Mouse (Mus musculus) limb, embryonic 11.5 days (tissue): ENCODE results near the gene Bad. TPM values are rescaled to one million over a fixed set of nuclear protein-coding genes. Genes with fewer than 3 reads are reported as not detected.
"Not testable (repeated sequence)": the region's sequence is repeated elsewhere in the genome, so short reads cannot be mapped to it uniquely, and the experiment has no call there.

Experiments used
- ATAC-seq: fragments of 200-750 bp; cut with Nextera tagmentation; 2 replicates; pipeline ENCODE4 v1.8.0; 2017; ENCODE audit warnings: low read depth; ENCODE audit not compliant: insufficient number of reproducible peaks, low FRiP score, low TSS enrichment
- DNase-seq: peaks from one replicate; pipeline ENCODE4 v3.0.0-alpha.2; 2015; ENCODE audit warnings: low spot score
- H3K27ac ChIP-seq: fragments of 300-500 bp; sonication (generic); replicated peaks from 2 replicates; pipeline ENCODE4 v1.5.1; 2014; ENCODE audit warnings: low read depth, mild to moderate bottlenecking, low read length
- H3K27me3 ChIP-seq: fragments of 300-500 bp; sonication (generic); 2 replicates; pipeline ENCODE4 v1.6.1; 2014; ENCODE audit warnings: mild to moderate bottlenecking, low read length, mixed read lengths; ENCODE audit not compliant: control insufficient read depth, insufficient read depth
- H3K36me3 ChIP-seq: fragments of 300-500 bp; sonication (generic); 2 replicates; pipeline ENCODE4 v1.6.1; 2014; ENCODE audit warnings: mild to moderate bottlenecking, low read length, moderate library complexity, mixed read lengths; ENCODE audit not compliant: control insufficient read depth, insufficient read depth
- H3K4me1 ChIP-seq: fragments of 300-500 bp; sonication (generic); 2 replicates; pipeline ENCODE4 v1.6.1; 2014; ENCODE audit warnings: low read length, mixed read lengths; ENCODE audit not compliant: control insufficient read depth, insufficient read depth
- H3K4me2 ChIP-seq: fragments of 300-500 bp; sonication (generic); 2 replicates; pipeline ENCODE4 v1.6.1; 2014; ENCODE audit warnings: low read depth, mild to moderate bottlenecking, moderate library complexity; ENCODE audit not compliant: severe bottlenecking
- H3K4me3 ChIP-seq: fragments of 300-500 bp; sonication (generic); 2 replicates; pipeline ENCODE4 v1.5.1; 2014; ENCODE audit warnings: low read depth, low read length
- H3K9ac ChIP-seq: fragments of 300-500 bp; sonication (generic); 2 replicates; pipeline ENCODE4 v1.6.1; 2014; ENCODE audit warnings: mild to moderate bottlenecking, low read length
- H3K9me3 ChIP-seq: fragments of 300-500 bp; sonication (generic); 2 replicates; pipeline ENCODE4 v1.6.1; 2016; ENCODE audit warnings: low read length; ENCODE audit not compliant: control insufficient read depth
- WGBS: fragments of 180-500 bp; shearing (Covaris S2); extraction: QIAGEN DNeasy Blood & Tissue Kit; methylation state at CpG from one replicate; pipeline ENCODE4 v1.1.7; 2014; 5-methylcytosine and 5-hydroxymethylcytosine counted together
- polyA plus RNA-seq: library from polyadenylated mRNA; unstranded; fragments of >200 nt; fragmentation: Nextera tagmentation; extraction: Ambion mirVana; gene quantifications from 2 replicates; pipeline ENCODE4 v1.2.1, GENCODE M21; 2014

Bad gene
- polyA plus RNA-seq, 1 experiment from 2014 or later, result 51.7 TPM

- 88% methylated on average over 11 of the region's 11 CpGs for WGBS
- Histone ChIP-seq H3K27me3 (no peaks in the 10 kb centered on the region), H3K27ac (no peak overlapping the region), H3K9ac (no peak overlapping the region), H3K36me3 (peaks cover 3% of the 10 kb centered on the region; the same call in 1 of the 2 replicates), H3K4me1 (peaks cover 7% of the 10 kb centered on the region; the same call in 1 of the 2 replicates), H3K4me3 (no peak overlapping the region), H3K4me2 (no peak overlapping the region), H3K9me3 (no peaks in the 10 kb centered on the region)
- DNase-seq, result no peak
- no peak for ATAC-seq
Observed at GRCm38 (mm10) chr19:6905498-6906159, 36.0 kb upstream of the Bad start.

GRCm38 (mm10) chr19:6906199-6906598 lies 35.5 kb upstream of the Bad start:
- H3K4me1 ChIP-seq, result peaks cover 11% of the 10 kb centered on the region; the same call in 1 of the 2 replicates
- H3K4me3 ChIP-seq, result no peak overlapping the region
- H3K9ac ChIP-seq, result no peak overlapping the region
- DNase-seq (no peak), ATAC-seq (no peak)
- H3K9me3 ChIP-seq, result no peaks in the 10 kb centered on the region
- no peaks in the 10 kb centered on the region for H3K27me3 ChIP-seq
- 93% methylated on average over 3 of the region's 3 CpGs for WGBS
- no peak overlapping the region for H3K4me2 ChIP-seq
- no peak overlapping the region for H3K27ac ChIP-seq
- peaks cover 3% of the 10 kb centered on the region; the same call in 1 of the 2 replicates for H3K36me3 ChIP-seq

GRCm38 (mm10) chr19:6907094-6907493 lies 34.6 kb upstream of the Bad start:
- H3K4me1 ChIP-seq, result peaks cover 13% of the 10 kb centered on the region; the same call in 1 of the 2 replicates
- ATAC-seq, result no peak
- H3K4me3 ChIP-seq, result no peak overlapping the region
- DNase-seq, result no peak
- H3K9me3 ChIP-seq, result no peaks in the 10 kb centered on the region
- no peak overlapping the region for H3K27ac ChIP-seq
- no peaks in the 10 kb centered on the region for H3K27me3 ChIP-seq
- WGBS, result 85% methylated on average over 8 of the region's 8 CpGs
- no peak overlapping the region for H3K4me2 ChIP-seq
- H3K9ac ChIP-seq, result no peak overlapping the region
- H3K36me3 ChIP-seq, result peaks cover 11% of the 10 kb centered on the region; the same call in 1 of the 2 replicates

- H3K4me3 ChIP-seq, result no peak overlapping the region
- no peak for DNase-seq
- peaks cover 13% of the 10 kb centered on the region; the same call in 1 of the 2 replicates for H3K4me1 ChIP-seq
- no peaks in the 10 kb centered on the region for H3K9me3 ChIP-seq
- no peaks in the 10 kb centered on the region for H3K27me3 ChIP-seq
- WGBS, result 87% methylated on average over 7 of the region's 7 CpGs
- no peak overlapping the region; the same call in 1 of the 2 replicates for H3K4me2 ChIP-seq
- no peak overlapping the region for H3K9ac ChIP-seq
- no peak for ATAC-seq
- peaks cover 13% of the 10 kb centered on the region for H3K36me3 ChIP-seq
- H3K27ac ChIP-seq, result no peak overlapping the region
Observed at GRCm38 (mm10) chr19:6907811-6908540, 33.7 kb upstream of the Bad start.

GRCm38 (mm10) chr19:6909021-6909420 lies 32.6 kb upstream of the Bad start:
- H3K4me2 ChIP-seq, result peak overlapping the region; percentile 80
- ATAC-seq, result no peak; the same call in 1 of the 2 replicates
- DNase-seq, result no peak
- H3K27ac ChIP-seq, result peak overlapping the region; percentile 98; the same call in 1 of the 2 replicates
- WGBS, result 9% methylated on average over 11 of the region's 11 CpGs
- H3K4me1 ChIP-seq, result peaks cover 13% of the 10 kb centered on the region; the same call in 1 of the 2 replicates
- peaks cover 15% of the 10 kb centered on the region for H3K36me3 ChIP-seq
- H3K9me3 ChIP-seq, result no peaks in the 10 kb centered on the region
- H3K4me3 ChIP-seq, result peak overlapping the region; percentile 60
- no peaks in the 10 kb centered on the region for H3K27me3 ChIP-seq
- H3K9ac ChIP-seq, result peak overlapping the region; percentile 67

GRCm38 (mm10) chr19:6909507-6910289 lies 32.0 kb upstream of the Bad start, which contains the start of the genes Trmt112 and Prdx5:
Gene Trmt112 (plus strand): TSS chr19:6909698.
Gene Prdx5 (minus strand): TSS chr19:6910106.
- H3K4me2 ChIP-seq, result peak within 1 kb of the TSS; percentile 80
- under 1% methylated on average over 65 of the region's 65 CpGs for WGBS
- ATAC-seq, result peak; percentile 90

GRCm38 (mm10) chr19:6910306-6910705 lies 31.4 kb upstream of the Bad start:
- Histone ChIP-seq H3K9ac (peak overlapping the region; percentile 67), H3K27ac (peak overlapping the region; percentile 98), H3K4me2 (peak overlapping the region; percentile 80), H3K4me1 (peaks cover 13% of the 10 kb centered on the region; the same call in 1 of the 2 replicates), H3K4me3 (peak overlapping the region; percentile 60), H3K36me3 (peaks cover 15% of the 10 kb centered on the region)
- ATAC-seq (peak; percentile 16), DNase-seq (peak; percentile 62)
- WGBS, result under 1% methylated on average over 30 of the region's 30 CpGs
- H3K9me3 ChIP-seq, H3K27me3 ChIP-seq: not testable (repeated sequence)

More at GRCm38 (mm10) chr19:6909507-6910289, 32.0 kb upstream of the Bad start, which contains the start of the genes Trmt112 and Prdx5:
- Histone ChIP-seq H3K9me3 (no peaks in the 10 kb centered on the region), H3K4me1 (peaks cover 13% of the 10 kb centered on the region; the same call in 1 of the 2 replicates), H3K27ac (peak within 1 kb of the TSS; percentile 98), H3K36me3 (peaks cover 15% of the 10 kb centered on the region), H3K9ac (peak within 1 kb of the TSS; percentile 67), H3K27me3 (no peaks in the 10 kb centered on the region), H3K4me3 (peak within 1 kb of the TSS; percentile 60)
- DNase-seq, result peak; percentile 93
